Mouse (Mus musculus): ENCODE measurements around the gene Mcidas. TPM values are rescaled to one million over a fixed set of nuclear protein-coding genes. Genes with fewer than 3 reads are reported as not detected.

Gene Mcidas
- polyA plus RNA-seq, 1 experiment from 2014 or later: 0.20 TPM

MicroRNAs within 50 kb of the gene (microRNA counts, 519-probe panel; counts per million panel counts)
- 4,910 counts per million, percentile 83 among the panel's probes with 10 or more counts for microRNA mmu-miR-449a
- microRNA mmu-miR-449b: 473 counts per million, percentile 71 among the panel's probes with 10 or more counts
- microRNA mmu-miR-449c: 473 counts per million, percentile 71 among the panel's probes with 10 or more counts

Small RNA genes within 50 kb of the gene (microRNA-seq; reads per million reads assigned to microRNA genes)
- gene Mir449a (ENCODE audit: borderline number of aligned reads): 4,134 reads per million, percentile 85 among the genes with 10 or more reads in this experiment
- gene Mir449b (ENCODE audit: borderline number of aligned reads): 2.9 reads per million
- 9.6 reads per million, percentile 17 among the genes with 10 or more reads in this experiment for gene Mir449c (ENCODE audit: borderline number of aligned reads)

Other genes with a start within 250 kb of the Mcidas start
- 18.1 and 19.9 TPM in 2 replicates for gene Plpp1, start 193.1 kb upstream of the Mcidas start, polyA plus RNA-seq (2015; fragmentation: Nextera tagmentation; extraction: Ambion mirVana)
- gene Mtrex, start 66.4 kb upstream of the Mcidas start, polyA plus RNA-seq (2015; fragmentation: Nextera tagmentation; extraction: Ambion mirVana): 54.6 and 56.2 TPM in 2 replicates
- gene Dhx29, start 66.4 kb upstream of the Mcidas start, polyA plus RNA-seq (2015; fragmentation: Nextera tagmentation; extraction: Ambion mirVana): 29.3 and 30.7 TPM in 2 replicates
- gene Ccno, start 6.0 kb upstream of the Mcidas start, polyA plus RNA-seq (2015; fragmentation: Nextera tagmentation; extraction: Ambion mirVana): 1.2 TPM in 2 replicates
- 0.21 and 0.22 TPM in 2 replicates for gene Cdc20b, start 41.3 kb downstream of the Mcidas start, polyA plus RNA-seq (2015; fragmentation: Nextera tagmentation; extraction: Ambion mirVana)
- gene Gpx8, start 52.6 kb downstream of the Mcidas start, polyA plus RNA-seq (2015; fragmentation: Nextera tagmentation; extraction: Ambion mirVana): 20.6 and 22.4 TPM in 2 replicates
- 334 and 382 TPM in 2 replicates for gene Gzma, start 107.1 kb downstream of the Mcidas start, polyA plus RNA-seq (2015; fragmentation: Nextera tagmentation; extraction: Ambion mirVana)
- 3.6 and 4.5 TPM in 2 replicates for gene Esm1, start 215.8 kb downstream of the Mcidas start, polyA plus RNA-seq (2015; fragmentation: Nextera tagmentation; extraction: Ambion mirVana)
- gene Gzmk, start 232.1 kb downstream of the Mcidas start, polyA plus RNA-seq (2015; fragmentation: Nextera tagmentation; extraction: Ambion mirVana): not detected in 2 replicates